ENCODE assay signal across 9 mouse cellular contexts in genomic region chr8:72655522-72655912, GRCm38 (mm10). TPM values are rescaled to one million over a fixed set of nuclear protein-coding genes. Genes with fewer than 3 reads are reported as not detected.
A peak's percentile ranks its signal among the peaks of the same experiment; 100 is the strongest.
DNase-seq lines count a peak whose midpoint lies in the region; ATAC-seq and TF ChIP-seq lines count a peak whose summit lies in the region.
"Had no signal": no experiment of that assay in that cellular context is flagged by ENCODE, and none has a peak within 500 bp of the region (broad histone marks: within the 10 kb centered on the region; RNA-seq: fewer than 3 reads in every experiment).

No protein-coding gene starts in this region.

- H3K27me3 ChIP-seq in E14TG2a.4 (ENCODE audit: insufficient read depth, low read length), result peaks cover 4% of the 10 kb centered on the region; the same call in 1 of the 2 replicates
- H3K27me3 ChIP-seq in embryonic facial prominence, embryonic 10.5 days (replicated peaks; ENCODE audit: low read depth, poor library complexity, severe bottlenecking), result no peaks in the 10 kb centered on the region
- H3K27me3 ChIP-seq in hindbrain, embryonic 14.5 days (ENCODE audit: control insufficient read depth, insufficient read depth, low read length), result no peaks in the 10 kb centered on the region
- H3K27me3 ChIP-seq in midbrain, embryonic 16.5 days (ENCODE audit: control insufficient read depth, insufficient read depth, low read depth, low read length), result no peaks in the 10 kb centered on the region

- no peaks in the 10 kb centered on the region for H3K9me3 ChIP-seq in E14TG2a.4 (ENCODE audit: low read length)
- H3K9me3 ChIP-seq in embryonic facial prominence, embryonic 10.5 days, result no peaks in the 10 kb centered on the region
- H3K9me3 ChIP-seq in hindbrain, embryonic 14.5 days (ENCODE audit: control insufficient read depth, low read length), result no peaks in the 10 kb centered on the region
- H3K9me3 ChIP-seq in midbrain, embryonic 16.5 days (replicated peaks; ENCODE audit: control insufficient read depth, low read length, poor library complexity, severe bottlenecking), result no peaks in the 10 kb centered on the region

- peak overlapping the region; percentile 85 for H3K27ac ChIP-seq in embryonic facial prominence, embryonic 10.5 days (replicated peaks)
- H3K27ac ChIP-seq in hindbrain, embryonic 14.5 days, result peak overlapping the region; percentile 60
- peak overlapping the region; percentile 79 for H3K27ac ChIP-seq in midbrain, embryonic 16.5 days (ENCODE audit: low read length)
- H3K27ac ChIP-seq: heart, adult 2 months had no signal

- H3K36me3 ChIP-seq in E14TG2a.4 (ENCODE audit: insufficient read depth, low read length), result no peaks in the 10 kb centered on the region
- no peaks in the 10 kb centered on the region for H3K36me3 ChIP-seq in embryonic facial prominence, embryonic 10.5 days (replicated peaks)
- H3K36me3 ChIP-seq in hindbrain, embryonic 14.5 days (replicated peaks; ENCODE audit: control insufficient read depth, insufficient read depth), result no peaks in the 10 kb centered on the region
- no peaks in the 10 kb centered on the region for H3K36me3 ChIP-seq in midbrain, embryonic 16.5 days (ENCODE audit: control insufficient read depth, insufficient read depth, low read length)

- peaks cover 21% of the 10 kb centered on the region for H3K4me1 ChIP-seq in E14TG2a.4 (replicated peaks; ENCODE audit: low read depth, low read length)
- H3K4me1 ChIP-seq in embryonic facial prominence, embryonic 10.5 days, result peaks cover 15% of the 10 kb centered on the region
- peaks cover 9% of the 10 kb centered on the region for H3K4me1 ChIP-seq in hindbrain, embryonic 14.5 days (replicated peaks; ENCODE audit: control insufficient read depth, insufficient read depth, low read length)
- peaks cover 6% of the 10 kb centered on the region; the same call in 1 of the 2 replicates for H3K4me1 ChIP-seq in midbrain, embryonic 16.5 days (ENCODE audit: control insufficient read depth, insufficient read depth, low read length)

- H3K4me3 ChIP-seq in E14TG2a.4 (replicated peaks; ENCODE audit: low read length), result peak overlapping the region; percentile 4; the same call in 1 of the 2 replicates
- no peak overlapping the region for H3K4me3 ChIP-seq in embryonic facial prominence, embryonic 10.5 days
- H3K4me3 ChIP-seq in hindbrain, embryonic 14.5 days (replicated peaks; ENCODE audit: low read length), result no peak overlapping the region
- H3K4me3 ChIP-seq in midbrain, embryonic 16.5 days (ENCODE audit: low read depth, low read length), result no peak overlapping the region
- H3K4me3 ChIP-seq: heart, adult 2 months had no signal

- 67% methylated on average over 3 of the region's 3 CpGs for WGBS in embryonic facial prominence, embryonic 10.5 days
- WGBS in hindbrain, embryonic 14.5 days, result 38% methylated on average over 3 of the region's 3 CpGs
- WGBS in midbrain, embryonic 16.5 days, result 50% methylated on average over 3 of the region's 3 CpGs

- TF ChIP-seq CTCF in E14TG2a.4 (conservative IDR thresholded peaks at IDR 0.05; ENCODE audit: low read length), result no peak

- no peak for DNase-seq in embryonic facial prominence, embryonic 10.5 days (ENCODE audit: low spot score)
- DNase-seq in hindbrain, embryonic 14.5 days (ENCODE audit: low spot score), result no peak
- DNase-seq in cerebellum, adult 8-10 months, result no peak
- DNase-seq in embryo, embryonic 10.5 days (ENCODE audit: low spot score), result no peak
- no peak for DNase-seq in lung, postnatal 10 days
- DNase-seq: heart, adult 2 months; kidney, adult 8-10 months had no signal

- H3K4me2 ChIP-seq in hindbrain, embryonic 14.5 days (replicated peaks), result 0 out of 2 replicates have a peak overlapping the region, but pooled peaks have one; percentile 0
- no peak overlapping the region for H3K4me2 ChIP-seq in midbrain, embryonic 16.5 days (ENCODE audit: low read length)

- ATAC-seq in hindbrain, embryonic 14.5 days (ENCODE audit: low FRiP score), result peak; percentile 35
- ATAC-seq in midbrain, embryonic 16.5 days, result peak; percentile 66

- no peak overlapping the region for H3K9ac ChIP-seq in hindbrain, embryonic 14.5 days
- peak overlapping the region; percentile 39; the same call in 1 of the 2 replicates for H3K9ac ChIP-seq in midbrain, embryonic 16.5 days (ENCODE audit: low read depth, low read length)

RNA-seq across cellular contexts. Expression of gene Nwd1, which starts 9.0 kb away (rescaled TPM):
- polyA plus RNA-seq in embryonic facial prominence, embryonic 10.5 days (2016; fragmentation: Nextera tagmentation; extraction: Ambion mirVana), result not detected in 2 replicates
- 2.4 and 2.7 TPM in 2 replicates for polyA plus RNA-seq in hindbrain, embryonic 14.5 days (2014; fragmentation: Nextera tagmentation; extraction: Ambion mirVana)
- polyA plus RNA-seq in midbrain, embryonic 16.5 days (2015; fragmentation: Nextera tagmentation; extraction: Ambion mirVana), result 1.4 and 2.5 TPM in 2 replicates
